Mouse (Mus musculus) urinary bladder, postnatal 36 days (tissue): ENCODE data around the gene Gmip.

ENCODE experiments used
- DNase-seq, 2 experiments: peaks; one replicate each; pipeline ENCODE4 v3.0.0; 2022; ENCODE audit warnings: low spot score in 2 of 2, mixed read lengths in 1 of 2

The Gmip gene

GRCm38 (mm10) chr8:69861251-69861650 is 52.8 kb downstream of the Gmip start:
- no peak for DNase-seq

- no peak for DNase-seq
Measured at GRCm38 (mm10) chr8:69863387-69864020, 55.0 kb downstream of the Gmip start.

- DNase-seq = no peak
Measured at GRCm38 (mm10) chr8:69864180-69864579, 55.7 kb downstream of the Gmip start.

- DNase-seq = no peak
Measured at GRCm38 (mm10) chr8:69867696-69868326, 59.3 kb downstream of the Gmip start.

- no peak for DNase-seq
Measured at GRCm38 (mm10) chr8:69870003-69870765, 61.7 kb downstream of the Gmip start.

GRCm38 (mm10) chr8:69870907-69871306 is 62.4 kb downstream of the Gmip start:
- DNase-seq = no peak
